Mouse (Mus musculus) liver, adult 2 months (tissue): ENCODE results near the gene Reep1. TPM values are rescaled to one million over a fixed set of nuclear protein-coding genes. Genes with fewer than 3 reads are reported as not detected.

Experiments
- DNase-seq: peaks from one replicate; pipeline ENCODE4 v3.0.0-alpha.2; 2011; ENCODE audit warnings: low read depth, low spot score; ENCODE audit errors: extremely low read depth
- H3K27ac ChIP-seq: fragments of 200-500 bp; replicated peaks from 2 replicates; pipeline ENCODE4 v1.5.1; 2012; ENCODE audit warnings: low read depth, mild to moderate bottlenecking, control low read depth, inconsistent platforms, low read length; ENCODE audit not compliant: insufficient read depth
- H3K27me3 ChIP-seq: fragments of 200-500 bp; 2 replicates; pipeline ENCODE4 v1.6.1; 2012; ENCODE audit warnings: mild to moderate bottlenecking, moderate library complexity, low read length, inconsistent platforms; ENCODE audit not compliant: control insufficient read depth, insufficient read depth
- H3K36me3 ChIP-seq: fragments of 200-500 bp; 2 replicates; pipeline ENCODE4 v1.6.1; 2012; ENCODE audit warnings: low read length, inconsistent platforms; ENCODE audit not compliant: control insufficient read depth, insufficient read depth
- H3K4me1 ChIP-seq: fragments of 200-500 bp; 2 replicates; pipeline ENCODE4 v1.6.1; 2011; ENCODE audit warnings: low read length; ENCODE audit not compliant: control insufficient read depth, insufficient read depth
- H3K4me3 ChIP-seq: fragments of 200-500 bp; 2 replicates; pipeline ENCODE4 v1.5.1; 2011; ENCODE audit warnings: low read depth, mild to moderate bottlenecking, control low read depth, low read length, moderate library complexity; ENCODE audit not compliant: insufficient read depth
- H3K79me2 ChIP-seq: fragments of 200-500 bp; 2 replicates; pipeline ENCODE4 v1.6.1; 2012; ENCODE audit warnings: inconsistent platforms, mild to moderate bottlenecking, low read length, moderate library complexity; ENCODE audit not compliant: control insufficient read depth, insufficient read depth
- H3K9ac ChIP-seq: fragments of 200-500 bp; 2 replicates; pipeline ENCODE4 v1.6.1; 2012; ENCODE audit warnings: low read depth, mild to moderate bottlenecking, control low read depth, inconsistent platforms, low read length
- CTCF ChIP-seq: fragments of 200-500 bp; IDR thresholded peaks from 2 replicates; pipeline ENCODE4 v1.5.1; 2011; ENCODE audit warnings: low read depth, low read length, control low read depth
- POLR2A ChIP-seq: fragments of 200-500 bp; IDR thresholded peaks from 2 replicates; pipeline ENCODE4 v1.6.1; 2011; ENCODE audit warnings: low read length, control low read depth; ENCODE audit not compliant: insufficient read depth; ENCODE audit errors: extremely low read depth
- WGBS: fragments of 180-500 bp; shearing (Covaris S2); methylation state at CpG from one replicate; pipeline ENCODE4 v1.1.7; 2018; 5-methylcytosine and 5-hydroxymethylcytosine counted together
- polyA plus RNA-seq: library from polyadenylated mRNA; depleted of rRNA; stranded (reverse); fragments of >200 nt; gene quantifications from 2 replicates; pipeline ENCODE4 v1.2.3, GENCODE M21; 2012
- total RNA-seq: library from RNA; depleted of rRNA; stranded (reverse); fragments of >200 nt; gene quantifications from 2 replicates; pipeline ENCODE4 v1.2.3, GENCODE M21; 2014

The Reep1 gene
- total and polyA plus RNA-seq, 2 experiments = 0.40 to 0.74 TPM

- no peaks in the 10 kb centered on the region for H3K79me2 ChIP-seq
- no peaks in the 10 kb centered on the region for H3K27me3 ChIP-seq
- H3K27ac ChIP-seq = no peak overlapping the region
- peaks cover 2% of the 10 kb centered on the region; the same call in 1 of the 2 replicates for H3K4me1 ChIP-seq
- WGBS = 93% methylated on average over 9 of the region's 9 CpGs
- no peak overlapping the region for H3K9ac ChIP-seq
- peaks cover 12% of the 10 kb centered on the region; the same call in 1 of the 2 replicates for H3K36me3 ChIP-seq
- DNase-seq = no peak
- H3K4me3 ChIP-seq = no peak overlapping the region
- TF ChIP-seq CTCF (no peak), POLR2A (no peak)
Observed at GRCm38 (mm10) chr6:71809890-71810289, 102.5 kb downstream of the Reep1 start.

- no peak for TF ChIP-seq CTCF
- no peak for TF ChIP-seq POLR2A
- Histone ChIP-seq H3K27ac (no peak overlapping the region), H3K79me2 (no peaks in the 10 kb centered on the region), H3K27me3 (no peaks in the 10 kb centered on the region), H3K36me3 (peaks cover 38% of the 10 kb centered on the region), H3K9ac (no peak overlapping the region), H3K4me1 (peaks cover 2% of the 10 kb centered on the region; the same call in 1 of the 2 replicates), H3K4me3 (no peak overlapping the region)
- WGBS = 18% methylated on average over 2 of the region's 2 CpGs
- peak; percentile 24 for DNase-seq
Observed at GRCm38 (mm10) chr6:71812820-71813219, 105.5 kb downstream of the Reep1 start.

DNA sequence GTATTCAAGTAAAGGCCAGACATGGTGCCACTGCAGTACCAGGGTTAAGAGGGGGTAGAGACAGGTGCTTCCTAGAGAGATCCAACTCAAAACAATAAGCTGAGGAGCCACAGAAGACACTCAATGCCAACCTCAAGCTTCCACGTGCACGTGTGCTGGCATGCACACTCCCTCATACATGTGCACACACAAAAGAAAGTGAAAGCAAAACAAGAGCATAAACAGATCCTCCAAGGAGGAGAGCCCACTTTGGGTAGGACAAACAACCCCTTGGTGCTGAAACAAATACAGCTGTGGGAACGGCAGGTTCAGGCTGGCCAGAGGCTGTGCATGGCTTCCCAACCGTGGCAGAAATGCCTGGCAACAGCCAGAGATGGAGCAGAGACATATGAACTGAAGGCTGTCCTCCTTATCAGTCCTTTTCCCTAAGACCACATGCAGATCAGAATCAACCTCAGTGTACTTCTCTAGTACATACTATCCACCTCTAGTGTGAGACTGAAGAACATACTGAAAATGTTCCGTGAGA lies 112.5 kb downstream of the Reep1 start:
- Histone ChIP-seq H3K79me2 (peaks cover 9% of the 10 kb centered on the region), H3K27ac (no peak overlapping the region), H3K36me3 (peaks cover 38% of the 10 kb centered on the region), H3K4me1 (peaks cover 2% of the 10 kb centered on the region; the same call in 1 of the 2 replicates), H3K9ac (no peak overlapping the region), H3K4me3 (no peak overlapping the region), H3K27me3 (no peaks in the 10 kb centered on the region)
- TF ChIP-seq CTCF = no peak
- TF ChIP-seq POLR2A = no peak
- DNase-seq = no peak
- WGBS = 86% methylated on average over 5 of the region's 5 CpGs

DNA sequence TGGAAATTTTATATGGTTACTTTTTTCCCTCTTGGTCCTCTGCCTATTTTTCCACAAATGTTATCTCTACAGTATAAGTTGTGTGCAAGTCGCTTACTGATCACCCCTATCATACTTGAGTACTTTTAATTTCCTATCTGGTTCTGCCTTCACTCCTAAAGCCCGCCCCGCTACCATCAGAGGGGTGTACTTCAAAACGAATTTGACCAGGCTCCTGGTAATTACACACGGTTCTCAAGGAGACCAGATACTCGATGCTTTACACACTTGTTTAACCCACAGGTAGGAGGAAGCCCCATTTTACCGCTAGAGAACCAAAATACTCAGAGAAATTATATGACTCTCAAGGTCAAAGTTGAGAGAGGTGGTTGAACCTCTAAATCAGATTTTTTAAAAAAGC lies 115.7 kb downstream of the Reep1 start:
- no peak for DNase-seq
- peak overlapping the region; percentile 67 for H3K9ac ChIP-seq
- H3K4me3 ChIP-seq = peak overlapping the region; percentile 60
- TF ChIP-seq CTCF (no peak), POLR2A (no peak)
- H3K27me3 ChIP-seq = no peaks in the 10 kb centered on the region
- peaks cover 8% of the 10 kb centered on the region for H3K36me3 ChIP-seq
- WGBS = 0% methylated on average over 7 of the region's 7 CpGs
- peaks cover 9% of the 10 kb centered on the region for H3K79me2 ChIP-seq
- H3K4me1 ChIP-seq = peaks cover 2% of the 10 kb centered on the region; the same call in 1 of the 2 replicates
- no peak overlapping the region for H3K27ac ChIP-seq

GRCm38 (mm10) chr6:71823488-71823887 lies 116.1 kb downstream of the Reep1 start:
- 0 out of 2 replicates have a peak, but pooled peaks have one; percentile 37 for TF ChIP-seq POLR2A
- TF ChIP-seq CTCF = no peak
- Histone ChIP-seq H3K36me3 (peaks cover 4% of the 10 kb centered on the region), H3K27me3 (no peaks in the 10 kb centered on the region), H3K79me2 (peaks cover 9% of the 10 kb centered on the region), H3K4me3 (peak overlapping the region; percentile 60), H3K9ac (peak overlapping the region; percentile 67), H3K4me1 (peaks cover 2% of the 10 kb centered on the region; the same call in 1 of the 2 replicates), H3K27ac (peak overlapping the region; percentile 27)
- DNase-seq = peak; percentile 90
- under 1% methylated on average over 19 of the region's 19 CpGs for WGBS

DNA sequence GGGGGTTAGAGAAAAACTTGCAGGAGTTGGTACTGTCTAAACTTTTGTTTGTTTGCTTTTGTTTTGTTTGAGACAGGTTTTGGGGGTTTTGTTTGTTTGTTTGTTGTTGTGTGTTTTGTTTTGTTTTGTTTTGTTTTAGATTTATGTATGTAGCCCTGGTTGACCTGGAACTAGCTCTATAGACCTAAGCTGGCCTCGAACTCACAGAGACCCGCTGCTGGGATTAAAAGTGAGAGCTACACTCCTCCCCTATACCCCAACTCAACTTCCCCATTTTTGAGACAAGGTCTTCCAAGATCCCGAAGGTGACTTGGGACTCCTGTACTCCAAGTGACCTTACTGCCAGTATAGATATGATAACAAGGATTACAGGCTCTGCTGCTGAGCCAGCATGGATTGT lies 116.6 kb downstream of the Reep1 start:
- no peaks in the 10 kb centered on the region for H3K27me3 ChIP-seq
- H3K4me1 ChIP-seq = peaks cover 2% of the 10 kb centered on the region; the same call in 1 of the 2 replicates
- DNase-seq = peak; percentile 31
- 29% methylated on average over 3 of the region's 3 CpGs for WGBS
- H3K9ac ChIP-seq = peak overlapping the region; percentile 6; the same call in 1 of the 2 replicates
- H3K4me3 ChIP-seq = peak overlapping the region; percentile 60
- peaks cover 9% of the 10 kb centered on the region for H3K79me2 ChIP-seq
- TF ChIP-seq CTCF (no peak), POLR2A (no peak)
- peak overlapping the region; percentile 5; the same call in 1 of the 2 replicates for H3K27ac ChIP-seq
- 0 out of 2 replicates have a peak, but pooled peaks cover 1% of the 10 kb centered on the region for H3K36me3 ChIP-seq
